Mouse (Mus musculus): Measurements from ENCODE around the gene Duoxa1.
"Not testable (repeated sequence)": the region's sequence is repeated elsewhere in the genome, so short reads cannot be mapped to it uniquely, and the experiment has no call there.

Gene Duoxa1

DNA sequence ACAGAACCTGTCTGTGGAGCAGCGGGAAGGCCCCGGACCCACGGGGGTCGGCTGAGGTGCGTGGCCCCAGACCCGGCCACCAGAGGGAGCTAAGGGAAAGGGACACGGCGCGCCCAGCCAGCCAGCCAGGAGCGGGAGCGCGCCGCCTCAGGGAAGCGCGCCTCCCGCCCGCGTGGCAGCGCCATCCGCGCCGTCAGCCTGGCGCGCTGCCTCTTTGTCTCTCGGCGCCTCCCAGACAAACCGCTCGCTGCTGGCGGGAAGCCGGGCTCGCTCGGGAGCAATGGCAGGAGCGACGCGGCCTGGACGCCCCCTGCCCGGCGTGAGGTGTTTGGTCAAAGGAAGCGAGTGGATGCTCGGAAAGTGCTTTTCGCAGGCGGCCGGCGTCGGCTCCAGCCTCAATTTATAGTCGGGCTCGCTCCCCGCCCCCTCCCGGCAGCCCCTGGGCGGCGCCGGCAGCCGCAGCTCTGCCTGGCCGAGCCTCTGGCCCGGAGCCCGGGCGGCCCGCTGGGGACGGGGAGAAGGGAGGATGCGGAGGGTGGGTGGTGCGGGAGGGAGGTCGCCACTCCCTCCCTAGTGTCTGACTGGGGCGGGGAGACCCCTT, 35.1 kb upstream of the Duoxa1 start:
- Histone ChIP-seq H3K27me3 (ENCODE audit: control insufficient read depth, insufficient read depth, low read length, poor library complexity, severe bottlenecking) (no peaks in the 10 kb centered on the region), H3K36me3 (ENCODE audit: control insufficient read depth, insufficient read depth, low read length, poor library complexity, severe bottlenecking) (no peaks in the 10 kb centered on the region)
- peak; percentile 82 for DNase-seq (ENCODE audit: low read depth, low spot score)

DNA sequence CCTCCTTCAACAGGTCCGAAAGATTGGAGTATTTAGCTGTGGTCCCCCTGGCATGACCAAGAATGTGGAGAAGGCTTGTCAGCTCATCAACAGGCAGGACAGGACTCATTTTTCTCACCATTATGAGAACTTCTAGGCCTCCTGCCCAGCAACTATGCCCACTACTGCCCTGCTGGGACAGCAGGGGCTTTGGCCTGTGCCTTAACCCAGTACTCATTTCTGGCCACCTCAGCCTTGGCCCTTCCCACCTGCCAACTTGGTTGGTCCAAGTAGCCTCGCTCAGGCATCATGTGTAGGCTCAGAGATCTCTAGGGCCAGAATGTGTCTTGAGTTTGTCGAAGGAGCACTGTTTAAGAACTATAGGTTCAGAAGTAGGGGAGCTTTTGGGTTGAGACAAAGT, 33.7 kb upstream of the Duoxa1 start:
- Histone ChIP-seq H3K36me3 (ENCODE audit: control insufficient read depth, insufficient read depth, low read length, poor library complexity, severe bottlenecking) (no peaks in the 10 kb centered on the region), H3K27me3 (ENCODE audit: control insufficient read depth, insufficient read depth, low read length, poor library complexity, severe bottlenecking) (no peaks in the 10 kb centered on the region)
- no peak for DNase-seq (ENCODE audit: low read depth, low spot score)

DNA sequence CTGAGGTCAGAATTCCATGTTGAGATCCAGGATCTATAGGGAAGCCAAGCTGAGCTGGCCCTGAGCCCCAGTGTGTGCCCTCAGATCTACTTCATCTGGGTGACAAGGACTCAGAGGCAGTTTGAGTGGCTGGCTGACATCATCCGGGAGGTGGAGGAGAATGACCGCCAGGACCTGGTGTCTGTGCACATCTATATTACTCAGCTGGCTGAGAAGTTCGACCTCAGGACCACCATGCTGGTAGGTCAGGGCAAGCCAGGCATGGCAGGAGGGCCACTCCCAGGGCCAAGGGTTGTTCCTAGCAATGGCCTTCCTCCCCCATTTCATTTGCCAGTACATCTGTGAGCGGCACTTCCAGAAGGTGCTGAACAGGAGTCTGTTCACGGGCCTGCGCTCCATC, 32.6 kb upstream of the Duoxa1 start:
- not testable (repeated sequence) for H3K36me3 ChIP-seq (ENCODE audit: control insufficient read depth, insufficient read depth, low read length, poor library complexity, severe bottlenecking); H3K27me3 ChIP-seq (ENCODE audit: control insufficient read depth, insufficient read depth, low read length, poor library complexity, severe bottlenecking); DNase-seq (ENCODE audit: low read depth, low spot score)

DNA sequence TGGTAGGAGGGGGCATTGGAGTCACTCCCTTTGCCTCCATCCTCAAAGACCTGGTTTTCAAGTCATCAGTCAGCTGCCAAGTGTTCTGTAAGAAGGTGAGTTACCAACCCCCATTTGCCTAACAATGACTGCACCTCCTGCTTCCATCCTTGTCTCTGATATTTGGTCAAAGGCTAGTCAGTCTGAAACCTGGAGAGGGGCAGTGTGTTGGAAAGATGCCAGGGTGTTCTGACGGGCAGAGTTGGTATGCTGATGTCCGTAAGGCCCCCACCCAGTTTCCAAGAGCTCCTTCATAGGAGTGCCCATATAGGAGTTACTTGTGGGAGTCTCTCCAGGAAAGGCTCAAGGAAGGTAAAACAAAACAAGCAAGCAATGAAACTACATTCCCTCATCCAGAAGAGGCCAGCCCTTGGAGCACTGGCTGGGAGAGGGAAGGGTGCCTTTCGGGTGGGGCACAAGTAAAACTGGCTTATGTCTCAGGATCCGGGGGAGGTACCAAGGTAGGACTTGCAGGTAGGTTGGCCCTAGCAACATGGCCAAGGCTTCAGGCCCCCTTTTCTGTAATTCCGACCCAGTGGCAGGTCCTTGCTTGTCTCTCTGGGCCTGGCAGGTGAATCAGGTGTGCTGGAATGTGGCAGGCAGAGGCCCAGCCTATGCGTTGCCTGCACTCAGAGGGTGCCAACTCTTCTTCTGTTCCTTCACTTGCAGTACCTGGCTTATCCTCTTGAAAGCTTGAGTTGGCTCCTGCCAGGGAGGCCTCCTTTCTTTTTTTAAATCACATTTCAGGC, 31.8 kb upstream of the Duoxa1 start:
- no peaks in the 10 kb centered on the region for H3K27me3 ChIP-seq (ENCODE audit: control insufficient read depth, insufficient read depth, low read length, poor library complexity, severe bottlenecking)
- no peak for DNase-seq (ENCODE audit: low read depth, low spot score)
- no peaks in the 10 kb centered on the region for H3K36me3 ChIP-seq (ENCODE audit: control insufficient read depth, insufficient read depth, low read length, poor library complexity, severe bottlenecking)

DNA sequence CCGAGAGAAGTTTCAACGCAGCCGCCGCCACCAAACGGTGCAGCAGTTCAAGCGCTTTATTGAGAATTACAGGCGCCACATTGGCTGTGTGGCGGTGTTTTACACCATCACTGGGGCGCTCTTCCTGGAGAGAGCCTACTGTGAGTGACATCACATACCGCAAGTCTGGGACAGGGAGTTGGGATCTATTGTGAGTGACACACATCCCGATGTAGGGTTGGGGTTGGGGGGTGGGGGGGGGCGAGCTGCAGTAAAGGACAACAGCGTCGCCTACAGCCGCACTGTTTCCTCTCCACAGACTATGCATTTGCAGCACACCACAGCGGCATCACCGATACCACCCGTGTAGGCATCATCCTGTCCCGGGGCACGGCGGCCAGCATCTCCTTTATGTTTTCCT, 23.8 kb upstream of the Duoxa1 start:
- H3K27me3 ChIP-seq (ENCODE audit: control insufficient read depth, insufficient read depth, low read length, poor library complexity, severe bottlenecking): no peaks in the 10 kb centered on the region
- H3K36me3 ChIP-seq (ENCODE audit: control insufficient read depth, insufficient read depth, low read length, poor library complexity, severe bottlenecking): no peaks in the 10 kb centered on the region
- no peak for DNase-seq (ENCODE audit: low read depth, low spot score)

DNA sequence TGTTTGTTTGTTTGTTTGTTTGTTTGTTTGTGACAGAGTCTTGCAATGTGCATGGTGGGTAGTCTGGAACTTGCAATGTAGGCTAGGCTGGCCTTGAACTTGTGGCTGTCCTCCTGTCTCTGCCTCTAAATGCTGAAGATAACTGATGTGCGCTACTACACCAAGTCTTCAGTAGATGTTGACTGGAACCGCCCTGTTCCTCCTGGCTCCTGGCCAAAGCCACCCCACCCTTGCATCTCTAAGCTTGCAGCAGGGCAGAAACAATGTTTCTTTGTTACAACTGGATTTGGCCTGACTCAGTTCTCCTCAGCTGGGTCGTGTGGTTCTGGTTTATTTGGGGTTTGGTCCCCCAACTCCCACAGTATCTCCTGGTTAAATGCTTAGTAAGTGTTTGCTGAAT, 20.6 kb upstream of the Duoxa1 start:
- no peaks in the 10 kb centered on the region for H3K27me3 ChIP-seq (ENCODE audit: control insufficient read depth, insufficient read depth, low read length, poor library complexity, severe bottlenecking)
- DNase-seq (ENCODE audit: low read depth, low spot score): no peak
- H3K36me3 ChIP-seq (ENCODE audit: control insufficient read depth, insufficient read depth, low read length, poor library complexity, severe bottlenecking): no peaks in the 10 kb centered on the region

DNA sequence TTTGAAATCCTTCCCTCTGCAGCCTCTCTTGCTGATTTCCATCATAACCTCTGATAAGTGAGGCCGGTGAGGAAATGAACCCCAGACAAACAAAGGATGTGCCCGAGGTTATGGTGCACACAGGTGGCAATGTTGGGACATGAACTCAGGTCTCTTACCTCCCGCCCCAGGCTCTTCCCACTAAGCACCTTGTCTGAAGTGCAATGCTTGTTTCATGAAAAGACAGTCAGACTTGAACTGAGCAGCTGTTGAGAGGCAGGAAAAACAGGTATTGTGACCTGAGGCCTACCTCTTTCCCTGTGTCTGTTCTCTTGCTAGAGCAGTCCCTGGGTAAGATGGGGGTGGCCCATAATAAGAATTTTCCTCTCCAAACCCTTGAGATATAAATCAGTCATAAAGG, 18.7 kb upstream of the Duoxa1 start:
- no peak for DNase-seq (ENCODE audit: low read depth, low spot score)
- H3K36me3 ChIP-seq (ENCODE audit: control insufficient read depth, insufficient read depth, low read length, poor library complexity, severe bottlenecking): no peaks in the 10 kb centered on the region
- no peaks in the 10 kb centered on the region for H3K27me3 ChIP-seq (ENCODE audit: control insufficient read depth, insufficient read depth, low read length, poor library complexity, severe bottlenecking)

DNA sequence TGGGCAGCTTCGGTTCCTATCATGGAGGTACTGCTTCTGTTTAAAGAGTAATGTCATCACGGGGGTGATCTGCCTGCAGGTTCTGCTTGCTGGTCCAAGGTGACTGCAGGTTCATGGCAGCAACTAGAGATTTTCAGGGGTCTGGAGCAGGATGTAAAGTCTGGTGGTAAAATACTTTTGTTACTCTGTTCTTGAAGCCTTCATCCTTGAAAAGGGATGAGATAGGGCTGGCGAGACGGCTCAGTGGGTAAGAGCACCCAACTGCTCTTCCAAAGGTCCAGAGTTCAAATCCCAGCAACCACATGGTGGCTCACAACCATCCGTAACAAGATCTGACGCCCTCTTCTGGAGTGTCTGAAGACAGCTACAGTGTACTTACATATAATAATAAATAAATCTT, 16.8 kb upstream of the Duoxa1 start:
- not testable (repeated sequence) for H3K36me3 ChIP-seq (ENCODE audit: control insufficient read depth, insufficient read depth, low read length, poor library complexity, severe bottlenecking); DNase-seq (ENCODE audit: low read depth, low spot score); H3K27me3 ChIP-seq (ENCODE audit: control insufficient read depth, insufficient read depth, low read length, poor library complexity, severe bottlenecking)

DNA sequence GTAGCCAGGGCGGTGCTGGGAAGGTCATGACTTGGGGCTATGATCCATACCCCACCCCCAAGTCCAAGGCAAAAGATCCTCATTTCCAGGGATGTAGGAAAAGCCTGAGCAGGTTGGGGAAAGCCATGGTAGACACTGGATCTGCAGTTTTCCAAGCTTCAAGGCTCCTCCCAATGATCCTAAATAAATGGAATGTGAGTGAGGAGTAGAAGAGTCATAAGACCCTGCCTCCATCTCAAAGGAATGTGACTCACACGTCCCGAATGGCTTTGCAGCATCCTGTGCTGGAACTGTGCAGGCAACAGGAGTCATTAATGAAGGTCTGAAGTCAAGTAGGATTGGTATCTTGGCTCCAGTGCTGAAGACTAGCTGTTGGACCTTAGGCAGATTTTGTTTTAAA, 14.5 kb upstream of the Duoxa1 start:
- Histone ChIP-seq H3K27me3 (ENCODE audit: control insufficient read depth, insufficient read depth, low read length, poor library complexity, severe bottlenecking) (no peaks in the 10 kb centered on the region), H3K36me3 (ENCODE audit: control insufficient read depth, insufficient read depth, low read length, poor library complexity, severe bottlenecking) (no peaks in the 10 kb centered on the region)
- DNase-seq (ENCODE audit: low read depth, low spot score): no peak

DNA sequence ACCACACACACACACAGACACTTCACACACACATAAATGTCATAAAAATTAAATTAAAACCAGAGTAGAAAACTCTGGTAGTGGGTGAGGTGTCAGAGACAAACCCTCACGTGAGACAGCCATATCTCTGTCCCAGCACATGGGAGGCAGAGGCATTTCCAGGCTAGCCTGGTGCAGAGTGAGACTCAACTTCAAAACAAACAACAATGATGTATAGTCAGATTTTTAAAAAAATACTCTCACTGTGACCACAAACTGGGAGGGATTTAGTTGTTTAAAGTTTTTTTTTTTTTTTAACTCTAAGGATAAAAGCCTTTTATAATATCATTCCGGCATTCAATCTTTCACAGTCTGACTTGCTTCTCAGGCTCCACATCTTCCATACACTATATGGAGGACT, 11.8 kb upstream of the Duoxa1 start:
- no peak for DNase-seq (ENCODE audit: low read depth, low spot score)
- H3K36me3 ChIP-seq (ENCODE audit: control insufficient read depth, insufficient read depth, low read length, poor library complexity, severe bottlenecking): no peaks in the 10 kb centered on the region

DNA sequence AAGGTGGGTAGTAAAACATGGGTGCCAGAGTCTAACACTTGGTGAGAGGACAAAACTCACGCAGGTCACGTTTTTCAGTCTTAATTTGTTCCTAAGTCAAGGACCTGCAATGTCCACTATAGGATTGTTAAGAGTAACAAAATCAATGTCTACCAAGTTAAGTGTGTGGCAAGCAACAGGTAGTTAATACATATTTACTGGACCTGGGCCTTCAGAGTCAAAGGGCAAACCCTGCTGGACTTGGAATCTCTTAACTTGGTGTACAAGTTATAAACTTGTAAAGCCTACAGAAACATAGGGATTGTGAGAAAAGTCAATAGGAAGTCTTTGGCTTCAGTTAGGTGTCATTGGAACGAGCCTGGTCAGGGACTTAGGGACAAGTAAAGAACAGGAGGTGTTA, 11.1 kb upstream of the Duoxa1 start:
- no peak for DNase-seq (ENCODE audit: low read depth, low spot score)
- no peaks in the 10 kb centered on the region for H3K36me3 ChIP-seq (ENCODE audit: control insufficient read depth, insufficient read depth, low read length, poor library complexity, severe bottlenecking)
- H3K27me3 ChIP-seq (ENCODE audit: control insufficient read depth, insufficient read depth, low read length, poor library complexity, severe bottlenecking): no peaks in the 10 kb centered on the region; the same call in none of the 2 replicates

More for the DNA sequence above, 11.8 kb upstream of the Duoxa1 start:
- H3K27me3 ChIP-seq (ENCODE audit: control insufficient read depth, insufficient read depth, low read length, poor library complexity, severe bottlenecking): no peaks in the 10 kb centered on the region; the same call in none of the 2 replicates

DNA sequence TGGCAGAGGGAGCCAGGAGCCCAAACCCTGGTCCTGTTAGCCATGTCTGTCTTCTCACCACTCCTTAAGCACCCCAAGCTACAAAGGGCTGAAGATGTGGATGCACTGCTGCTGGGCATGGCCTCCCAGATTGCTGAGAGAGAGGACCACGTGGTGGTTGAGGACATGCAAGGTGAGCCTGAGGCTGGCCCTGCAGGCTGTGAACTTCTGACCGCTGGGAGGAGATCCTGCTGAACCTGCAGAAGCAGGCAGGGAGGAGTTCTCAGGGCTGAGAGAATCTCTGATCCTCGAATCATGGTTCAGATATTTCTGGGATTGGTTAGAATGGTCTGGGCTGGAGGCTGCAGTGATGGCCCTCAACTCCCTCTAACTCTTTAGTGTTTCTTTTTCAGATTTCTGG, 10.4 kb upstream of the Duoxa1 start:
- no peaks in the 10 kb centered on the region; the same call in none of the 2 replicates for H3K27me3 ChIP-seq (ENCODE audit: control insufficient read depth, insufficient read depth, low read length, poor library complexity, severe bottlenecking)
- DNase-seq (ENCODE audit: low read depth, low spot score): no peak
- no peaks in the 10 kb centered on the region for H3K36me3 ChIP-seq (ENCODE audit: control insufficient read depth, insufficient read depth, low read length, poor library complexity, severe bottlenecking)

DNA sequence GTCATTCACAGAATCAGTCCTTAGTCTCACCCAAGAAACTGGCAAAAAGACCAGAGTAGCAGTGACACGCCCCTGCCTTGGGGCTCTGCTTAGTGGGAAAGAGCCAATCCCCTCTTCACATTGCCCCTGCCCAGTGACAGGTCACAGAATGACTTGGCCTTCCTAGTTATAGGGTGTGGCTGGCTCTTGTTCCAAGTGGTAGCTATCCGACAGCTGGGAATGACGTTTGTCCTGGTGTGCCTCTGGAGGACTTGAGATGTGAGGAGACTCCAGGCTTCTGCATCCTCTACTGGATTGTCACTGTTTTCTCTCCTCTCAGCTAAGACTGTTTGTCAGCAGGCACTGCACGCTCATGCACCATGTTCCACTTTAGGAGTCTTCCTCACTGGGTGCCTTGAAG, 3.9 kb upstream of the Duoxa1 start:
- DNase-seq (ENCODE audit: low read depth, low spot score): no peak

DNA sequence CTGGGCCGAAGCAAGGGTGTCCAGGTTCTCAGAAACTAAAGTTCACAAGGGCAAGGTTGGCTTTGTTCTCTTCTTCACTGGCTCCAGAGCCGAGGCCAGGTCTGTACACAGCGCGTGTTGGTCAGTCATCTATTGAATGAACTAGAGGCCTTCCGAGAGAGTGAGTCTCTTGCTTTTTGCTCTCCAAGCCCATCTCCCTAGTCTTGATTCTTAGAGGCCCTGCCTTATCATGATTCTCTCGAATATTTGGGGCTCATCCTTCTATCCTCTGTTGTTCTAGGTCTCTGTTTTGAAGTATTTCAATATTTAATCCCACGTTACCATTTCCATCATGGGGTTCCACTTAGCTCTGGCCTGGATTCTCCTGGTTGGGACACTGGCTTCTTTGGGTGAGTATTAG, 1.8 kb upstream of the Duoxa1 start, which contains the start of gene Duox1:
Gene Duox1 (plus strand): TSS at position 301 of the 400 bp plus-strand sequence.
- no peak for DNase-seq (ENCODE audit: low read depth, low spot score)
- no peaks in the 10 kb centered on the region for H3K27me3 ChIP-seq (ENCODE audit: control insufficient read depth, insufficient read depth, low read length, poor library complexity, severe bottlenecking)
- no peaks in the 10 kb centered on the region for H3K36me3 ChIP-seq (ENCODE audit: control insufficient read depth, insufficient read depth, low read length, poor library complexity, severe bottlenecking)

More for the DNA sequence above, 3.9 kb upstream of the Duoxa1 start:
- H3K27me3 ChIP-seq (ENCODE audit: control insufficient read depth, insufficient read depth, low read length, poor library complexity, severe bottlenecking): no peaks in the 10 kb centered on the region; the same call in 1 of the 2 replicates
- no peaks in the 10 kb centered on the region for H3K36me3 ChIP-seq (ENCODE audit: control insufficient read depth, insufficient read depth, low read length, poor library complexity, severe bottlenecking)

DNA sequence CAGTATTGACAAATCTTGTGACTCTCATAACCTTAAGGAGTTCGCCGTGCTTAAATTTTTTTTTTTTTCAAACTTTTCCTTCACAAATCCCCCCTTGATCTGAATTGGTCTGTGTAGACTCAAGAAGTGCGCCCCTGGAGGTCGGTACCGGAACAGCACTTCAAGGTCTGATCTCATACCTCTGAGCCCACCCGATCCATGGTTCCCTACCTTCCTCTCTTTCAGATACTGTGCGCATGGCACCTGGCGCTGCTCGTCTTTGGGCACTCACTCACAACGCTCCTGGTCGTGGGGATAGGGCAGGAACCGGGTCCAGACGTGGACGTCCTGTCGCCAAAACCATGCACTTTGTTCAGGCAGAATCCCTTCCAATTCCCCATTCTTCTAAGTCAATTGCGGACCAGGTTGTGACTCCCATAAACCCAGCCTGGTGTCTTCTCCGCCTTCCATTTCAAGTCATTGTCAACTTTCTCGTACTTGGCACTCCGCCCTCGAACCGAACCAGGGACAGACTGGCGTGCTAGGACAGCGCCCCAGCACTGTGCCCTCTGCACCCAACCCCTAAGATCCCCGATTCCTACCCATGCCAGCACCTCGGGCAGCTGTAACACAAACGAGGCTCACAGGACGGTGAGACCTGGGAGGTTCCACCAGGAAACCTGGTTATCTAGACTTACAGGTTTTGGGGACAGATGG, 660 bp downstream of the Duoxa1 start:
- DNase-seq (ENCODE audit: low read depth, low spot score): peak; percentile 75
- H3K27me3 ChIP-seq (ENCODE audit: control insufficient read depth, insufficient read depth, low read length, poor library complexity, severe bottlenecking): no peaks in the 10 kb centered on the region
- no peaks in the 10 kb centered on the region for H3K36me3 ChIP-seq (ENCODE audit: control insufficient read depth, insufficient read depth, low read length, poor library complexity, severe bottlenecking)

Measured in splenic B cell, adult 2 months (primary cell).